Mouse (Mus musculus) bone marrow, adult 2 months (tissue): ENCODE results near the gene Vps41.

ENCODE experiments used
- CTCF ChIP-seq: fragments of 200-500 bp; IDR thresholded peaks from 2 replicates; pipeline ENCODE4 v1.5.1; 2011; ENCODE audit warnings: low read length, control low read depth; ENCODE audit not compliant: control insufficient read depth, insufficient read depth
- POLR2A ChIP-seq: fragments of 200-500 bp; IDR thresholded peaks from 2 replicates; pipeline ENCODE4 v1.6.1; 2011; ENCODE audit warnings: low read depth, mild to moderate bottlenecking, control low read depth, low read length, borderline replicate concordance; ENCODE audit not compliant: control insufficient read depth

GRCm38 (mm10) chr13:18856026-18856802, 139.1 kb downstream of the Vps41 start:
- TF ChIP-seq CTCF (no peak), POLR2A (no peak)
